Mouse (Mus musculus) adrenal gland, adult 18-20 months (tissue): Measurements from ENCODE around the gene Cpa4. TPM values are rescaled to one million over a fixed set of nuclear protein-coding genes. Genes with fewer than 3 reads are reported as not detected.

ENCODE experiments used
- DNase-seq, 2 experiments: peaks; one replicate each; pipeline ENCODE4 v3.0.0; 2021 to 2022; ENCODE audit warnings: low spot score in 2 of 2
- total RNA-seq, 2 experiments: library from RNA; stranded (reverse); gene quantifications; 1 replicate in 1 of 2; 2 replicates in 1 of 2; pipeline ENCODE4 v1.2.3; 2021

The Cpa4 gene
- total RNA-seq, 2 experiments from 2014 or later: 1.4 to 1.7 TPM

DNA sequence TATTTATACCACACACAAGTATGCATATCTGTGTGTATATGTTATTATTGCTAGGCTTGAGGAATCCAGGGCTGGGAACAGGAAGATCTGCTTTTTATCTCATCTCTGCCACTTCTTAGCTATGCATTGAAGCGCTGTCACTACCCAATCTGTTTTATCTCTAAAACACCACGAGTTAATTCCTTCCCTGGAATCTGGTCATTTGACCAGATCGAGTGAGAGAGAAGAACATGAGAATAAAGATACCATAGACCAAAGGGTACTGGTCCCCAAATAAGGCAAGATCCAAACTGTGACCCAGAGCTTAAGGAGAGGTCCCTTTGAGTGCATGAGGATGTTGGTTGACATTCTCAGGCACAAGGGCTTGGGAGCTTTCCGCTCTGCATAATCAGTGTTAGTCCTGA lies 53.8 kb downstream of the Cpa4 start:
- no peak for DNase-seq

DNA sequence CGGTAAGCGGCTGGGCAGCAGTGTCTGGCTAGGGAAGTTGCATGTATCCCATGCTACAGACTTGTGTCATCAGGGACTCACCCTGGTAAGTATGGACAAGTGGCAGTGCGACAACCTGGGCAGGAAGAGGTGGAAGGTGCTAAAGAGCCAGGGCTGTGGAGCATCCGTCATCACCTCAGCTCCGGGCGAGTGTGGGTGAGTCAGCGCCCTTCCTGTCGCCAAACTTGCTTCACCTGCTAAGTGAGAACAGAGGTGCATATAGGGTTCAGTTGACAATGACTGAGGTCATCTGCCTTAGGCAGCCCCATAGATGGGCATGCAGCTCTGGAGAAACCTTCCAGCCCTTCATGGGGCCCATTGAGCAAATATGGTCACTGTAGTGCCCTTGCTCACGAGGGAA lies 56.6 kb downstream of the Cpa4 start:
- peak in 1 of 2 experiments; percentile 10 for DNase-seq

DNA sequence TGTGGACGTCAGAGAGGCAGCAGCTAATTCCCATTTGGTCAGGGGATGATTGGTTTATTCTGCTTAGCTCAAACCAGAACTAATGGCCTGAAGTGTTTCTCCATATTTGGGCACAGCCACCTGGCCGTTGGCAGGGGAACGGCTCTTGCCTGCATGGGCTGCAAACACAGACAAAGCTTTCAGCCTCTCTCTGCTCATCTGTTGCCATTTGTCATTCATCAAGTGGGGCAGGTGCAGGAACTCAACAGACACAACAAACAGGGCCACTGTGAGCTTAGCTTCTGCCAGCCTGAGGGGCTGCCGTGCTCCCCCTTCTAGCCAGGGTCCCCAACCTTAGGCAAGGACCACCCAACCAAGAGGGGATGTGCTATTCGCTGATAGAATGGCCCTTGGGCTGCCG lies 60.0 kb downstream of the Cpa4 start:
- no peak for DNase-seq

DNA sequence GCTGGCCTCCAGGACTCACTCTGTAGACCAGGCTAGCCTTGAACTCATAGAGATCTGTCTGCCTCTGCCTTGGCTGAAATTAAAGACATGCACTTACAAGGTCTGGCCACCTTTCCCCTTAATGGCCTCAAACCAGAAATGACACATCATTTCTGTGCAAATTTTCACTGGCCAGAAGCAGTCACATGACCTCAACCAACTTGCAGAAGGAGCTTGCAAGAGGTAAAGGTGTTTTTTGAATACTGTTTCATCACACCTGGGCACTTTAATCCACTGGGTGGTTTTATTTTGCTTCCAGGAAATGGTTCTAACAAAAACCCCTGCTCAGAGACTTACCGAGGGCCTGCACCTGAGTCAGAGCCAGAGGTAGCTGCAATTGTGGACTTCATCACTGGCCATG lies 61.8 kb downstream of the Cpa4 start:
- no peak for DNase-seq

DNA sequence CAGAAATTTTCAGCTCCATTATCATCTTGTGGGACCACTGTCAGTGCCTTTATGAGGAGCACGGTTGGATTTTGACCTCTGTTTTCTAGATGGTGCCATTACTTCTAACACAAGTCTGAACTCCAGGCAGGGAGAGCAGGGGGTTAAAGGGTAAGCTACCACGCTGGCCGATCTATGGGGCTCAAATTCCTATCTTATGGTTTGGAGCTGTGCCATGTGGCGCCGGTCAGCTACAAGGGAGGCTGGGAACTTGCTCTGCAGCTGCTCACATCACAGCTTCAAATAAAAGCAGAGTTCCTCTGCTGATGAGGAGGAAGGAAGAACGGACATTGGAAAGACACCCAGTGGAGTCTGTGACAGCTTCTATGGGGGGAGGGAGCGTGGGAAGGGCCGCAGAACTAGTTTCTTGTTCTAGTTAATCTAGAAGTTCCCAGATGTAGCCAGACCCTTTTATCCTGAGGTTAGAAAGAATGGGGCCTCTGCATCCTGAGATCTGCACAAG lies 67.2 kb downstream of the Cpa4 start:
- no peak for DNase-seq

DNA sequence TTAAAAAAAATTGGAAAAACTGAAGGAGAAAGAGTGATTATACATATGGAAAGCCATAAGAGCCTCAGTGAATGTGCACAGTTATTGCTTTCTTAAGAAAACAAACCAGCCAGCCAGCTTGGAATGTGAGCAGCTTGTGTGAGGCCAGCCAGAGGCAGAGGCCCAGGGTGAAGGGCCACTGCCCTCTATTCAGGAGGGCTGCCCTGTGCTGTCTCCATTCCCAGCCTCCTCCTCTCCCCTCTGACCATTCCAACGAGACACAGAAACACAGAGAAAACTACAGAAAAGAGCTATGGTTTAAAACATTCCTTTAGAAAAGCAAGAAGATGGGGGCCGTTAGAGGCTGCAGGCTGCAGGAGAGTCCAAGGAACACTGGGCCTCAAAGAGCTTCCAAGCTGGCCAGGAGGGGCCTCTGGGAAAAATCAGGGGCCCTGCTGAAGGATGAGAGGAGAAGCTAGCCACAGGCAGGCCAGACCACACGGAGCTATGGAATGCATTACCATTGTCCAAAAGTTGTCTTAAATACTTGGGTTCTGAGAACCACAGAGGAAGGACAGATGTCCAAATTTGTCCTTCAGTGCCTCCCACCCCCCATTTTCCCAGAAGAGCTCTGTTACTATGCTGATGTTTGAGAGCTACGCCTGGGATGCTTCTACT lies 68.1 kb downstream of the Cpa4 start:
- no peak for DNase-seq

DNA sequence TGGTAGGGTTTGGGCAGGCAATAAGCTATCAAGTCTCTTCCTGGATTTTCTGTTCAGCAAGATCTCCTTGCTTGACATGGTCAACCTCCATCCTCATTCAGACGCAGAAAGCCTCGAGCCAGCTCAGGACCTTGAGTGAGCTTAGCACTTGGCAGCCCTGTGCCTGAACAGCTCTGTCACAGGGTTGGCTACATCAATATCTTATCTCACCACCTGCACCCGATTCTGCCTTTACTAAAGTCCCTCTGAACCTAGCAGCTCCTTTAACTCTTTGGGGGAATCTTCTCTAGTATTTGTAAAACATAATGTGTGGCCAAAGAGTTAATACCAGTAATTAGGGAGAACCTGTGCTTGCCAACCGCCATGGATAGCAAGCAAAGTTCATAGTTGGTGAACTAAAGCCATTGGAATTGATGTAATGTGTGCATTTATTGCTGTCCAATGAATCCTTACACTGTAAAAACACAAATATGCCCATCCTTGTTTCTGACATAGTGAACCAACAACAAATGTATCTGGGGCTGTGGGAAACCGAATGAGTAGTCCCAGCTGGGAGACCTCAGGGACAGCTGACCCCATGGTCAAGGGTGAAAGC lies 70.6 kb downstream of the Cpa4 start, which contains the start of gene Cpa1:
Cpa1 (plus strand) TSS at position 545 of the 595 bp plus-strand sequence.
- DNase-seq: no peak

Other genes starting within 250 kb of the Cpa4 start
- 10 to 100 TPM; 18.7 to 19.6 TPM for gene Zc3hc1, start 177.3 kb upstream of the Cpa4 start, total RNA-seq
- gene Klhdc10, start 166.5 kb upstream of the Cpa4 start, total RNA-seq: 10 to 100 TPM; 63.0 to 68.5 TPM
- gene Tmem209, start 58.6 kb upstream of the Cpa4 start, total RNA-seq: 10 to 100 TPM; 15.3 to 19.5 TPM
- gene Ssmem1, start 58.5 kb upstream of the Cpa4 start, total RNA-seq: under 1 TPM in 1 of 2 experiments, not detected in 1; 0.22 TPM
- under 1 TPM; 0.43 to 0.74 TPM for gene Cpa2, start 26.8 kb upstream of the Cpa4 start, total RNA-seq
- gene Cpa5, start 42.6 kb downstream of the Cpa4 start, total RNA-seq: not detected
- gene Cpa1, start 70.8 kb downstream of the Cpa4 start, total RNA-seq: not detected
- gene Cep41, start 125.4 kb downstream of the Cpa4 start, total RNA-seq: 1 to 10 TPM; 6.1 to 7.3 TPM
- gene Mest, start 155.2 kb downstream of the Cpa4 start, total RNA-seq: 10 to 100 TPM; 27.9 to 28.8 TPM